Mouse (Mus musculus) brain, adult 2 months (tissue): ENCODE measurements at regions not wholly inside any gene's neighbourhood (a gene's known extent, or its start where the extent isn't known, plus 50 kb on each side); places are given as distances from the start of the nearest gene placed in this dataset.

Experiments used
- DNase-seq: peaks from one replicate; pipeline ENCODE4 v3.0.0; 2011; ENCODE audit warnings: low read depth, low spot score

- peak; percentile 6 for DNase-seq
These were observed 282.8 kb upstream of the Gm8797 start for GRCm38 (mm10) chr3:5467777-5468176.

DNA sequence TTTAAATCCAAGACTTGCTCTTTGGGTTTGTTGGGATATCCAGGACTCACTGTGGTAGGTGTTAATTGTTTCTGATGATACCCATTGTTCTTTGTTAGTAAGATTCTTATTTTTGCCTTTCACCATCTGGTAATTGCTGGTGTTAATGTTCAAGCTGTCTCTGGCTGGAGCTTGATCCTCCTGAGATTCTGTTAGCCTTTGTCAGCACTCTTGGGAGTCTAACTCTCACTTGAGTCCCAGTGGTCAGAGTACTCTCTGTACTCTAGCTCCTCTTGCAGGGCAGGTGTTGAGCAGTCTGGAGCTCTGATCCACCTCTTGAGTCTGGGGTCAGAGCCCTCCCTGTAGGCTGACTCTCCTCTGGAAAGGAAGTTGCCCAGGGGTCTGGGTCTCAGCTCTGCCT is 252.8 kb upstream of the Gm8797 start:
- no peak for DNase-seq
